Mouse (Mus musculus): Measurements from ENCODE around the gene Rnf213.

DNA sequence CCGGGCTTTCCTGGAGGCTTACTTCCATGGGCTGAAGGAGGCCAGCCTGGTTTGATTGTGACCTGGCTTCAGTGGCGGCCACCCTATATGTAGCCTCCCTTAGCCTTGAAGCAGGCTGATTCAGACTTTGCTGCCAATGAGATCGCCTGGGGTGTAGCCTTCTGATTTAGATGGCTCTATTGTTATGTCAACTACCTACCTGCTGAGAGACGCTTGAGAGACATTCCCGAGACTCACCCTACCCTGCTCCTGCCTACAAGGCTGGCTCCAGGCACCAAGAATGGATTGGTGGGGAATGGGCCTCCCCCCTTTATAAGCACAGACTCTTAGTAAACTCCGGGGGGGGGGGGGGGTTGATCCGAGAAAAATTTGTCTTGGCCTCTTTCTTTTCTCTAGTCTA lies 2.5 kb downstream of the Rnf213 start:
- no peak for TF ChIP-seq CTCF (IDR thresholded peaks at IDR 0.05; ENCODE audit: low read depth, low read length)
- TF ChIP-seq POLR2A (IDR thresholded peaks at IDR 0.05; ENCODE audit: borderline replicate concordance, low read depth, low read length), result no peak
